Mouse (Mus musculus): ENCODE data around the gene Mpv17l2. TPM values are rescaled to one million over a fixed set of nuclear protein-coding genes. Genes with fewer than 3 reads are reported as not detected.

Mpv17l2 gene
- total RNA-seq, 2 experiments from 2014 or later, result 32.0 to 39.7 TPM

DNA sequence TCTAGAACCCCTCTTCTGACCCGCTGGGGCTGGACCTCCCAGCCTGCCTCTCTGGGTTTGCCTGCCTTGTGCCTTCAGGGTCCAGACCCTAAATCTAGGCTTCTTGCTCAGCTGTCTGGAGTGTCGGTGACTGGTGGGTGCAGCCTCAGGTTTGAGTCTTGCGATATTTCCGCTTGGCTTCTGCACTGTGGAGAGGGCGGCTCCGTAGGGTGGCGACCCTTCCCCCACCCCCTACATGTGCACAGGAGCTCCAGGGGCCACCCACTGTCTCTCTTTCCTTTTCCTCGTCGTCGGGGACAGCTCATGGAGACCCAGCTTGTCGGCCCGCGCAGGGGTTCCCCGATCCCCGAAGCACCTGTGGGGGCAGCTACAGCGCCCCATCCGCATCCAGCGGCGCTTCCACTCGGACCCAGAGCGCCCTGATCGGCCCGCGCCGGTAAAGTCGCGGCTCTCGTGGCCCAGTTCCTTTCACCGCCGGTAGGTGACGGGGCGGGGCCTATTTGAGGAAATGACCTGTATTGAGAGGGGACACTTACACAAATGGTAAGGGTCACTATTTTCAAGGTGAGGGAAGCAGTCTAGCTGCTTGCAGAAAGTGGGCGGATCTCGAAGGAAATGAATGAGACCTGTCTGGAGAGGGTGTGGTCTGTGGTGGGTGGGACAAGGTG, 30.8 kb downstream of the Mpv17l2 start:
- no peak for DNase-seq
- intact Hi-C loops (cut with DNase I), result no loop called here

GRCm38 (mm10) chr8:70726721-70727120, 34.0 kb downstream of the Mpv17l2 start:
- intact Hi-C loops (cut with DNase I), result loop anchor here (2.0 kb wide), 1 partner anchor 14 kb away; no protein-coding TSS in a partner anchor
- no peak for DNase-seq

DNA sequence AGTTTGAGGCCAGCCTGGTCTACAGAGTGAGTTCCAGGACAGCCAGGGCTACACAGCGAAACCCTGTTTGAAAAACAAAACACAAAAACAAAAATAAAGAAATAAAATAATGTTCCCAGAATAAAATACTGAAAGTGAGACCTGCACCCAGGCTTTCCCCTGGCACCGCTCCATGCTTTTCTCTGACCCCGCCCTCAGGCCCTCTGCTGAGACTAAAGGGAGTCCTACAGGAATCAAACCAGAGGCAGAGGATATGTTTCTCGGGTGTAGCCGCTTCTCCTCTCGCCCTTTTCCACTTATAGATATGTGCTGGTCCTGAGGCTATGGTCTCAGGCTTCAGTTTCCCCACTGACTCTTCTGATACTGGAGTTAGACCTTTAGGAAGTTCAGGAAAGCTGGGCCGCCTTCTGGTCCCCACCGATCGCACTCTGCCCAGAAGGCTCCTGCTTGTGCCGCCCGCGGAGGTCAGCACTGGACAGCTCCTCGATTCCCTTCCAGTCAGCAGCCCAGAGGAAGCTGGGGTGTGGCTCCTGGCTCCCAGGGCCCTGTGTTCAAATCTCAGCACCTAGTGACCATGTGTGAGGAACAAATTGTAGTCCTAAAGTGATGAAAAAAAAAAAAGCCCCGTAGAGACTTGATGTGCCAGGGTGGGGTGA, 34.8 kb downstream of the Mpv17l2 start:
- intact Hi-C loops (cut with DNase I), result loop anchor here (2.0 kb wide), 1 partner anchor 15 kb away; no protein-coding TSS in a partner anchor
- DNase-seq, result peak; percentile 55 to 65

GRCm38 (mm10) chr8:70724216-70724615, 36.5 kb downstream of the Mpv17l2 start:
- intact Hi-C loops (cut with DNase I), result loop anchor here (5.0 kb wide), 1 partner anchor 98 kb away; no protein-coding TSS in a partner anchor
- no peak for DNase-seq

GRCm38 (mm10) chr8:70723486-70724210, 37.1 kb downstream of the Mpv17l2 start, which contains the start of gene Pde4c:
Gene Pde4c (plus strand): TSS chr8:70723720.
- intact Hi-C loops (cut with DNase I), result loop anchor here (5.0 kb wide), 1 partner anchor 99 kb away; no protein-coding TSS in a partner anchor
- no peak for DNase-seq

- DNase-seq, result no peak
- intact Hi-C loops (cut with DNase I), result loop anchor here (2.0 to 5.0 kb wide), 2 partner anchors 101 to 147 kb away; no protein-coding TSS in a partner anchor
Observed at GRCm38 (mm10) chr8:70721601-70722000, 39.1 kb downstream of the Mpv17l2 start.

DNA sequence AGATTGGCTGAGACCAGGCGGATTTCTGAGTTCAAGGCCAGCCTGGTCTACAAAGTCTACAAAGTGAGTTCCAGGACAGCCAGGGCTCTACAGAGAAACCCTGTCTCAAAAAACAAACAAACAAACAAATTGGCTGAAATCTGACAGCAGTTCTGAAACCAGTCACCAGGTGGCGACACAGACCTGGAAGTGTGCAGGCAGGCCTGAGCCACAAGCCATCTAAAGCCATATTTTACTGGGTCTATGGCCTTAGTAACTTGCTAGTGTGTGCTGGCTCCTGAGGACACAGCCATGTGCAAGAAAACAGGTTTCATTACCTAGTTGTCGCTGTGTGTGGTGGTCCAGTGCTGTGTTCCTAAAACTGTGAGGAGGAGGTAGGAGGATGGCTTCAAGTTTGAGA, 40.0 kb downstream of the Mpv17l2 start:
- intact Hi-C loops (cut with DNase I), result loop anchor here (1.0 to 5.0 kb wide), 5 partner anchors 32 to 148 kb away; no protein-coding TSS in a partner anchor
- peak; percentile 80 to 92 for DNase-seq

GRCm38 (mm10) chr8:70719796-70720270, 40.9 kb downstream of the Mpv17l2 start:
- intact Hi-C loops (cut with DNase I), result loop anchor here (1.0 to 5.0 kb wide), 5 partner anchors 32 to 149 kb away; no protein-coding TSS in a partner anchor
- DNase-seq, result no peak

- peak in 1 of 2 experiments; percentile 68 for DNase-seq
Observed at GRCm38 (mm10) chr8:70718297-70718696, 42.4 kb downstream of the Mpv17l2 start, which contains the start of gene Gm3336. Gene Gm3336 (plus strand): TSS chr8:70718543.

DNA sequence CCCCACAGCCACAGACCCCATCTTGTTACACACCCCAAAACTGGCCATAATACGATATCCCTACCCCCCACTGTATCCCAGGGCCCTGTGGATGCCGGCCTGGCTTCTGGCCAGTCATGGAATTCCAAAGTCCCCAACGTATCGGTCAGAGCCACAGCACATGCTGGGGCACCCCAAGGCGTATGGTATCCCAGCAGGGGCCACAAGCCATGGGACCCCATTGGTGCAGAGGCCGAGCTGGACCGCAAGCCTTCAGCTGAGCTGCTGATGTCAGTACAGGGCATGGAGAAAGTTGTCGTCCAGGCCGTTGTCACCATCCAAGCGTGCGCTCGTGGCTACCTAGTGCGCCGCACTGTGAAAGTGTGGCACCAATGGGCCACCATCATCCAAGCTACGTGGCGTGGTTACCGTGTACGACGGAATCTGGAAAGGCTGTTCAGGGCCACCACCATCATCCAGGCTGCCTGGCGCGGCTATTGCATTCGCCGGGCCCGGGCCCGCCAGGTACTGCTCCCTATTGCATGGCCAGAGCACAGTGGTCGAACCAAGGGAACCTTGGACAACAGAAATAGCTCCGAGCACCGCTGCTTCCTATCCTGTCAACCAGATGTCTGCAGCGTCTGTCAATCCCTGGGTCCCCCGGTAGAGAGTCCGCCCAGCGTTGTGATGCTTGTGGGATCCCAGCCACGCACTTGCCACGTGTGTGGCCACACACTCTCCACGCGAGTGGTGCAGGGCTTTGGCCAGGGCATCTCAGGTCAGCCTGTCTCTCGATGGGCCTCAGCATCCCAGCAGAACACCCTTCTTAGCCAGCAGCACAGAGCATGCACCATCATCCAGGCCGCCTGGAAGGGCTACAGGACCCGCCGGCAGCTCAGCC, 44.0 kb downstream of the Mpv17l2 start:
- intact Hi-C loops (cut with DNase I), result no loop called here
- no peak for DNase-seq

More at GRCm38 (mm10) chr8:70718297-70718696, 42.4 kb downstream of the Mpv17l2 start, which contains the start of gene Gm3336:
- intact Hi-C loops (cut with DNase I), result no loop called here

GRCm38 (mm10) chr8:70715086-70715485, 45.7 kb downstream of the Mpv17l2 start:
- intact Hi-C loops (cut with DNase I), result no loop called here

GRCm38 (mm10) chr8:70713991-70714390, 46.8 kb downstream of the Mpv17l2 start:
- intact Hi-C loops (cut with DNase I), result no loop called here
- DNase-seq, result no peak

More at GRCm38 (mm10) chr8:70715086-70715485, 45.7 kb downstream of the Mpv17l2 start:
- no peak for DNase-seq

- no peak for DNase-seq
- intact Hi-C loops (cut with DNase I), result no loop called here
Observed at GRCm38 (mm10) chr8:70711041-70711440, 49.7 kb downstream of the Mpv17l2 start.

DNA sequence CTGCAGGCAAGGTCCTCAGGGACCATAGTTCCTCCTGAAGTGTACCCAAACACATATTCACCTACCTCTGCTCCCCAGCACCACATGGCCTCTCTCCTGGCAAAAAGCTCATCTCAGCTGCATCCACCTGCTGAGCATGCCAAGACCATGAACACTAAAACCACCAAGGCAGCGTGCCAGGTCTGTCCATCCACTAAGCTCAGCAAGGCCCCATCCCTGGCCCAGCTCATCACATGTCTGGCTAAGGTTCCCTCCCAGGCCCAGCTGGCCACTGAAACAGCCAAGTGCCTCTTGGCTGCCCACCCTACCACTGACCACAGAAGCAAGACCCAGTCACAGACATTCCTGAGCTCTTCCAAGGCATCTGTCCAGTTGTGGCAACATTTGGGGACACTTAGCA, 50.5 kb downstream of the Mpv17l2 start:
- DNase-seq, result peak; percentile 35 to 63
- intact Hi-C loops (cut with DNase I), result no loop called here

GRCm38 (mm10) chr8:70709794-70710193, 51.0 kb downstream of the Mpv17l2 start:
- DNase-seq, result no peak
- intact Hi-C loops (cut with DNase I), result no loop called here

Small RNAs within 50 kb of the gene (microRNA-seq; reads per million reads assigned to microRNA genes)
- gene Mir7240, result 0.47 to 1.0 reads per million in 2 experiments

Other genes starting within 250 kb of the Mpv17l2 start
- 100 to 1,000 TPM; 185 to 190 TPM for gene Fkbp8, start 233.2 kb downstream of the Mpv17l2 start, total RNA-seq (2021)
- gene Kxd1, start 233.0 kb downstream of the Mpv17l2 start, total RNA-seq (2021), result 10 to 100 TPM; 79.5 to 81.3 TPM
- 10 to 100 TPM; 15.9 to 17.9 TPM for gene Ell, start 221.5 kb downstream of the Mpv17l2 start, total RNA-seq (2021)
- 10 to 100 TPM; 25.8 to 29.6 TPM for gene Isyna1, start 166.6 kb downstream of the Mpv17l2 start, total RNA-seq (2021)
- gene Ssbp4, start 152.1 kb downstream of the Mpv17l2 start, total RNA-seq (2021), result 10 to 100 TPM; 54.7 to 55.6 TPM
- 1 to 10 TPM; 1.1 to 1.6 TPM for gene Lrrc25, start 144.8 kb downstream of the Mpv17l2 start, total RNA-seq (2021)
- 1 to 10 TPM in 1 of 2 experiments, under 1 TPM in 1; 0.86 to 1.1 TPM for gene Gdf15, start 128.5 kb downstream of the Mpv17l2 start, total RNA-seq (2021)
- 10 to 100 TPM; 39.6 to 42.9 TPM for gene Pgpep1, start 100.6 kb downstream of the Mpv17l2 start, total RNA-seq (2021)
- 10 to 100 TPM; 82.8 to 94.1 TPM for gene Lsm4, start 87.7 kb downstream of the Mpv17l2 start, total RNA-seq (2021)
- gene Jund, start 62.0 kb downstream of the Mpv17l2 start, total RNA-seq (2021), result 100 to 1,000 TPM; 178 to 214 TPM
- gene Iqcn, start 57.5 kb downstream of the Mpv17l2 start, total RNA-seq (2021), result under 1 TPM in 1 of 2 experiments, not detected in 1; 0.07 TPM
- gene Gm3336, start 42.4 kb downstream of the Mpv17l2 start, total RNA-seq (2021), result not detected
- gene Pde4c, start 37.2 kb downstream of the Mpv17l2 start, total RNA-seq (2021), result 1 to 10 TPM; 2.0 to 4.0 TPM
- 10 to 100 TPM; 37.3 to 38.9 TPM for gene Rab3a, start 6.3 kb downstream of the Mpv17l2 start, total RNA-seq (2021)
- gene Pik3r2, start 15.8 kb upstream of the Mpv17l2 start, total RNA-seq (2021), result 10 to 100 TPM; 37.1 to 40.2 TPM
- gene Mast3, start 44.1 kb upstream of the Mpv17l2 start, total RNA-seq (2021), result 1 to 10 TPM; 7.9 to 9.3 TPM
- gene Il12rb1, start 47.5 kb upstream of the Mpv17l2 start, total RNA-seq (2021), result under 1 TPM in 1 of 2 experiments, not detected in 1; 0.53 TPM
- 10 to 100 TPM in 1 of 2 experiments, 1 to 10 TPM in 1; 4.7 to 18.5 TPM for gene Arrdc2, start 78.8 kb upstream of the Mpv17l2 start, total RNA-seq (2021)
- 1 to 10 TPM; 3.1 to 3.7 TPM for gene Kcnn1, start 102.3 kb upstream of the Mpv17l2 start, total RNA-seq (2021)
- gene Ccdc124, start 113.0 kb upstream of the Mpv17l2 start, total RNA-seq (2021), result 10 to 100 TPM; 40.9 to 41.1 TPM
- under 1 TPM in 1 of 2 experiments, not detected in 1; 0.10 TPM for gene Slc5a5, start 131.8 kb upstream of the Mpv17l2 start, total RNA-seq (2021)
- 1,000 to 10,000 TPM; 1,171 to 1,193 TPM for gene Rpl18a, start 136.5 kb upstream of the Mpv17l2 start, total RNA-seq (2021)
- gene Map1s, start 145.0 kb upstream of the Mpv17l2 start, total RNA-seq (2021), result 10 to 100 TPM; 31.0 to 32.3 TPM

Data from heart, postnatal 10 days (tissue).